Mouse (Mus musculus) heart, postnatal 36 days (tissue): ENCODE results near the gene Tha1. TPM values are rescaled to one million over a fixed set of nuclear protein-coding genes. Genes with fewer than 3 reads are reported as not detected.

Source experiments
- DNase-seq, 2 experiments: peaks; one replicate each; pipeline ENCODE4 v3.0.0; 2021 to 2022
- intact Hi-C: fragments of 180-260 bp; cut with DNase I; formaldehyde crosslinking; loops from one replicate; pipeline ENCODE4 v1.15.1; 2025
- total RNA-seq, 2 experiments: library from RNA; stranded (reverse); gene quantifications; 2 replicates each; pipeline ENCODE4 v1.2.3; 2021

The Tha1 gene
- total RNA-seq, 2 experiments from 2014 or later, result 6.9 to 8.2 TPM

DNA sequence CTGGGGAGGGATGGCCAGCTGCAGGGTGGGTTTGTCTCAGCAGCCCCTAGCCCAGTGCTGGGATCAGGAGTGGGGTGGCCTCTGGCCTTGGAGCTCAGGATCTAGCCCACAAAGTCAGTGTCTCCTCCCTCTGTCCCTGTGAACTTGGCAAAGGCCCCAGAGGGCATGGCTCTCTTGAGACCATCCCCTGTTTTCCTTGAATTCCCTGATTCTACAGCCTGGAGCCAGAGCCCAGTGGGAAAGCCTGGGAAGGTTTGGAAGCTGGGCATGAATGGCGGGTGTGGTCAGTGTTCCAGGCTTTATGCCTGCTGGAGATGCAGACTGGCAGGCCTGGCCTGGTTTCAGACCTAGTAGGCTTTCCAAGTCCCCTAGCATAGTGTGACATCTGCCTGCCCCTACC lies 8.9 kb upstream of the Tha1 start:
- no peak for DNase-seq
- intact Hi-C loops, result no loop called here

DNA sequence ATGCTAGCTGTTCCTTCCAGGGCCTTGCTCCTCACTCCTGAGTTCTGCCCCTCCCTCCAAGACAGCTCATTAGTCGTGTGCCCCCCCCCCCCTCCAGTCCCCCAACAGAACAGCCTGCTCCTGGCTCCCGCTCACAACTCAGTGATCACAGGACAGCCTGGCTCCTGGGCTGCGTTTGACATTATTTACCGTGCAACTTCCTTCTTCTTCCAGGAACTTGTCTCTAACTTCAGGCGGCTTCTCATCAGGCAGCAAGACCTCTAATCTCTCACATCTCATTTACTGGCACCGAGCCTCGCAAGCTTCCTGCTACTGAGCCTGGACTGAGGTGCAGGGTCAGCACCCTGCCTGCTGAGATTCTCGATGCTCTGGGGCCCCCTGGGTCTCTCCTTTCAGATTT lies 8.5 kb upstream of the Tha1 start:
- peak in 1 of 2 experiments; percentile 40 for DNase-seq
- intact Hi-C loops, result no loop called here

DNA sequence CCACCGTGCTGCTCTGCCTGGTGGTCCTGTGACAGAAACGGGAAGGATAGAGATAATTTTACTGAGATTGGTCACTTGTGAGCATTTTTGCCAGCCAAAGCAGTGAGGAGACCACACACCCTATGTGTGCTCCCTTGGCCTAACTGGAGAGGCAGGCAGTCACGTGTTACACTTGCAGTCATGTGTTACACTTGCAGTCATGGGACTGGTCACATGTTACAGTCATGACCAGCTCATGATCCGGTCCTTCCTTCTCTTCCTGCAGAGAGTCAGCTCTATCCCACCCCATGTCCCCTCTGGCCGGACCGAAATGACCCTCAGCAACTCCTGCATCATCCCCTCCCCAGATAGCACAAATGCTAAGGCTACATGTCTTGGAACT lies 7.7 kb upstream of the Tha1 start:
- no peak for DNase-seq
- intact Hi-C loops, result no loop called here

DNA sequence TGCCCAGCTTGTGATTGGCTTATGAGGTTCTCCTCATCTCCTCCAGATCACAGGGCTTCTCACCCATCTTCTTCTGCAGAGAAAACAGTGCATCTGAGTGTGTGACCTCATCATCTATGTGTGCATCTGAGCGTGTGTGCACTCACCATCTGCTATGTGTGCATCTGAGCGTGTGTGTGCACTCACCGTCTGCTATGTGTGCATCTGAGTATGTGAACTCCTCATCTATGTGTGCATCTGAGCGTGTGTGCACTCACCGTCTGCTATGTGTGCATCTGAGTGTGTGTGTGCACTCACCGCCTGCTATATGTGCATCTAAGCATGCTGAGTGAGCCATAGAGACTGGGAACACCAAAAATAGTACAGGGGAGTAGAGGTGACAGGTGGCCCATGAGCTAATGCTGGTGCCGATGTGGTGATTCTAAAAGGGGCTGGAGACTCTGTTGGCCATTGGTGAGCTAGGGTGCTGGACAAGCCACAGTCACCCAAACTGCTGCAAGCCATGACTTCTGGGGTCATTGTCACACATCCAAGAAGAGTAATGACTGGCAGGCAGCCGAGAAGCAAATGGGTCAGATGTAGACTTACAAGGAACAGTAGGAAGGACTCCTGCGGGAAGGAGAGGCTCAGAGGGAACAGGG lies 7.2 kb upstream of the Tha1 start:
- intact Hi-C loops, result no loop called here
- DNase-seq, result no peak

DNA sequence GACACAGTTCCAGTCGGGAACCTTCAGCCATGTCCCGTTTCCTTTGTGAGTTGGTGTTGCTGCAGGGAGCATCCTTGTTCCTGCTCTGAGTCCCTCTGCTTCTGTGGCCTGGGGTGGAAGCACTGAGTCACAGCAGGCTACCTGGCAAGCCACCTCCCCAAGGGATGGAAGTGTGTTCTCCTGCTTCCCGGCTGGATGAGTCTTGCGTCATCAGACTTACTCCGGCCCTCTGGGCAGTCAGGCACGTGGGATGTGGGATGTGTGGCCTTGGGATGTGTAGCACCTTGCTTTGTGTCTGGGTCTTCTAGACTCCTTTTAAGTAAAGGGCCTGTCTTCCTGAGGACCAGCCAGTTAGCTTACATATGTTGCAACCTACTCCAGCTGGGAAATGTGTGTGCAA lies 6.4 kb upstream of the Tha1 start:
- intact Hi-C loops, result no loop called here
- DNase-seq, result no peak

DNA sequence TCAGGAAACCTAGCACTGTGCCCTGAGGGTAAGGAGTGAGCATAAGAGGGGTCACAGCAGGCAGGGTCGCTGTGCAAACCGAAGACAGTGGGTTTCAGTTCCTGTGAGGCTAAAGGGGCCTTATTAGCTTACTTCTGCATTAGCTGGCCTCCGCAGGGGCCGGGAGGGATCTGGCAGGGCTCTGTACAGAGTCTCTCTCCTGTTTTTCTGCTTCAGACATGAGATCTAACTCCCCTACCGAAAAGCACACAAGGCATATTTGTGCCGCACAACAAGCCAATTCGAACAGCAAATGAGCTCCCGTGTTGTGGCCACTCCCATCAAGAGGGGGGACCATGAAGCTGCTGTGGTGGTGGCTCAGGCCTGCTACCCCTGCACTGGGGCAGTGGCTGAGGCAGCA lies 5.6 kb upstream of the Tha1 start:
- intact Hi-C loops, result no loop called here

DNA sequence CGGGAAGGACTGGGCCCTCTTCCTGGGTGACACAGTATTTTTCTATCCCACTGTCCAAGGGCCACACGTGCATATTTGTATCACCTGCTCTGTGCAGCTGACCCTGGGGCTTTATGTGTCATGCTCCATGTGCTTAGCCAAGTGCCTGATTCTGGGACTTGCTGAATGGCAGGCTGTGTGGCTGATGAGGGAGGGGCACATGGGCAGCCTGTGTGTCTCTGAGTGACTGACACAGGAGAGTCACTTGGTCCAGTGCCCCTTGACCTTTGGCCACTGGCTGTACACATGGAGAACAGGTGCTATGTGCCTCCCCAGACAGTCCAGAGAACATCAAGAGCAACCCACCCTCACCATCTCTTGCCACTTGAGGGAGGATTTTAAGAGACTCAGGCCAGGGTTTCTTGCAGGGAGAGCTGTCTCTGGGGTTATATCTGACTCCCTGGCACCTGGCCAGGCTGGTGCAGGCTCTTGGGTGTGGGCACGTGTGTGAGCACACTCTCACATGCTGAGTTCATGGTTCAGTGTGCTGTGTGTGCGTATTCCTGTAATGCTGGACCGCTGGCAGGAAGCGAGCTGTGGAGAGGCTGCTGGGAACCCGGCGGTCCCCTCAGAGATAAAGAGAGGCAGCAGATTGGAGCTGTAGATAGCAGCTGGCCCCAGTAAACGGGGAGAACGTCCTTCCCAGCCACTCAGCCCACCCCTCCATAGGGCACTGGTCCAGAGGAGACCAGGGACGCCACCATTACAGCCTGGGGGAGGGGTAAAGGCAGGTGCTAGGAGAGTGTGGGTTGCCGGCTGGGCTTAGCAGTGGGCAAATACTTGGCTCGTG lies 4.8 kb upstream of the Tha1 start:
- DNase-seq, result no peak
- intact Hi-C loops, result no loop called here

More for the DNA sequence above, 5.6 kb upstream of the Tha1 start:
- no peak for DNase-seq

DNA sequence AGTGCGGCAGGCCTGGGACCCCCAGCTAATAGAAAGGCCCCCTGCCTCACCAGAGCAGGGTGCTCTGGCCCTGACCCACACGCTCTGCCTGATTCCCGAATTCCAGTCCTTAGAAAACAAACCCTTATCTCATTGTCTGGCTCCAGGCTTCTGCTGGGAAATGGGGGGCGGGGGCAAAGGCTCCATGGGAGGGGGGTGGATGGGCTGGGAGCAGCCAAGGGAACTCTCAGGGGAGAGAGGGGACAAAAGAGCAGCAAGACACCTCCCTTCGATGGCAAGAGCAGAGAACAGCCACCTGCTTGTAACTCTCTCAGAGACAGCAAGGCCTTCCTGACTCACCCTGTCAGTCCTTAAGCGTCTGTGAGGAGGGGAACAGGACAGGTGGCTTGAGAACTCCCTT lies 2.4 kb upstream of the Tha1 start:
- intact Hi-C loops, result no loop called here
- DNase-seq, result no peak

DNA sequence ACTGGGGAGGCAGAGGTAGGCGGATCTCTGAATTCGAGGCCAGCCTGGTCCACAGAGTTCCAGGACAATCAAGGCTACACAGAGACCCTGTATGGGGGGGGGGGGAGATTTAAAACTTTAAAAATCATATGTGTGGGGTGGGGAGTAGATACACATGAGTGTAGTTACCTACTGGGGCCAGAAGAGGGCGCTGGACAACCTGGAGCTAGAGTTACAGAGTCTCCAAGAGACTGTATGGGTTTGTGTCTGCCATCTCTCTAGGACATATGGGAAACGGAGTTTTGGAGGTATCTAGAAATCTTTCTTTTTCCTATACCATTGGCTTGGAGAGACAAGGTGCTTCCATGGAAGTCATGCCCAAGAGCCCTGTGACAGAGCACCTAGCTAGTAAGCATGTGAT lies 1.1 kb upstream of the Tha1 start:
- DNase-seq, result no peak
- intact Hi-C loops, result loop anchor here (5.0 kb wide), 1 partner anchor 343 kb away; no protein-coding TSS in a partner anchor

DNA sequence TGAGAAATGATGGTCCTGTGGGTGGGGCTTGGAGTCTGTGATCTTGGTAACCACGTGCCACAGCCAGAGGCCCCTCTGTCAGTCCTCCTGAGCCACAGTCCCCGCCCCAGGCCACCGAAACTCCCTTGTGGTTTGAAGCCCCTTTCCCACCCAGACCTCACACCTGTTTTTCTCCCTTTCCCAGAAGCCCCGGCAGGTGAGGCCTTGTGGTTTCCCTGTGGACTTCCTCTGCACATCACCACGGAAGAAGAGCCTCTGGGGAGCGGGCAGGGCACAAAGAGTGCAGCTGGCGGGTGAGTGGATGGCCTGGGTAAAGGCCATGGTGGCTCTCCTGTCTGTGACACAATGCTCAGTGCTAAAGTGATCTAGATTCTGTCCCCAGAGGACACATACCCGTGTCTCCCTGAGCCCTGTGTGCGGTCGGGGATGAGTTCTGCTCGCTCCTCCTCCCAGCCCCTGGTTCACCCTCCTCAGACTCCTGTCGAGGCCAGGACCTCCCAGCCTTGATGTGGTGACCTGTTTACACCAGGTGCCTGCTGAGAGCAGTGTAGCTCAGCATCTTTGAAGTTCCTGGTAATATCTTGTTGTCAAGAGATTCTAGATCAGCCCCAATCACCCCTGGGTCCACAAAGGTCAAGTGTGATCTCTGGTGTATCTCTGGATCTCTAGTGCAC lies 1.2 kb downstream of the Tha1 start:
- intact Hi-C loops, result loop anchor here (2.0 to 5.0 kb wide), 2 partner anchors 97 to 345 kb away; no protein-coding TSS in a partner anchor
- DNase-seq, result no peak

DNA sequence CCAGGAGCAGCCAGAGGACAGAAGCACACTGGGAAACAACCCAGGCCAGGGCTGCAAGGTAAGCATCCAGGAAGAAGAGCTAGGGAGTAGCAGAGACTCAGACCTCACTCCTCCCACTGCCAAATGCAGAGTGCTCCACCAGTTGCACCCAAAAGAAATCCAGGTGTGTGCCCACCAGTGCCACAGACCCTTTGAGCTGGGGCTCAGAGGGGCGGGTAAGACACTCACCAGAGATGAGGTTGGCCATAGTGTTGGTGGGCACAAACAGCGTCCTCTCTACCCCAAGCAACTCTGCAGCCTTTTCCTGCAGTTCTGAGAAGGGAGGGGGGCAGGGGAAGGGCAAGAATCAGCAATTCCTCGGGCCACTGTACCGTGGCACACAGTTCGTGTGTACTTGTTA lies 1.9 kb downstream of the Tha1 start:
- intact Hi-C loops, result loop anchor here (2.0 to 5.0 kb wide), 2 partner anchors 97 to 346 kb away; no protein-coding TSS in a partner anchor
- DNase-seq, result no peak

DNA sequence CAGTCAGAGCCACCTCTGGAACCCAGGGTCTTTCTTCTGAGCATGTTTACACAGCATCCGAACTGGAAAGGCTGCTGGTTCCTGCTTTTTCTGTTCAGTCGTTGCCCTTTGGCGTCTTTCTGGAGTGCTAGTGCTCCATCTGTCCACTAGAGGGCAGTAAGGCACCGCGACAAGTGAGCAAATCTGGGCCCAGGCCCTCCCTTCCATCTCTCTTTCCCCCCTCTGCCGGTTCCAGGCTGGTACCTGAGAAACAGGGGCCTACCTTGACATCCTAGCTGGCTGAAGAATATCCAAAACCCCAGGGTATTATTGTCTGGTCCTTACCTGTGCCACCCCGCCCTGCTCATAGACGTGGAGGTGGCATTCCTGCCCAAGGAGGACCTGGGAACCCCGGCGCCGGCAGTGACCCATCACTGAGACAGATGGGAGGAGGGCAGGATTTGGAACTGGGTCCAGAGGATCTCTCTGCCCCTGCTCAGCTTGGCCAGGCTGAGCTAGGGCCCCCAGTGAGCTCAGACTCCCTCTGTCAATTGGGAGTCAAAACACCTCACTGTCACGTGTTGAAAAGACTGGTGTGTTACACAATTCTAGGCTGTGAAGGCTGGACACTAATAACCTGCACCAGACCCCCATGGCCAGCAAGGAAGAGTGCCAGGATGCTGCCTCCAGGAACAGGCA lies 2.5 kb downstream of the Tha1 start:
- peak; percentile 71 to 79 for DNase-seq
- intact Hi-C loops, result loop anchor here (1.0 to 5.0 kb wide), 5 partner anchors 41 to 346 kb away; no protein-coding TSS in a partner anchor

DNA sequence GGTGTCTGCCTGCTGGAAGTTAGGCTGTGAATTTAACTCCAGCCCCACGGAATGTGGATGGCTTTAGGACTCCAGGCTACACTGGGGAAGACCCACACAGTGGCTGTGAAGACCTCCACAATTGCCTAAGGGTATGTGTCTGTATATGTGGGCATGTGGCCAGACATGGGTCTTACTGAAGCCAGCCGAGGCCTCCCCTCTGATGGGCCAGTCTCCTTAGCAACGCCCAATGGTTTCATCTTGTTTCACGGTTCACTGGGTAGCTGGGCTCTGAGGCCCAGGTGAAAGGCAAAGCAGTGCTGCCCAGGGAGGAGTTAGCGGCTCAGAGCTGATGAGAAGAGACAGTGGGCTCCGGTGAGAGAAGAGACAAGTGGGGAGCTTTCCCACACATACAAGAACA lies 7.3 kb downstream of the Tha1 start:
- intact Hi-C loops, result no loop called here
- no peak for DNase-seq

DNA sequence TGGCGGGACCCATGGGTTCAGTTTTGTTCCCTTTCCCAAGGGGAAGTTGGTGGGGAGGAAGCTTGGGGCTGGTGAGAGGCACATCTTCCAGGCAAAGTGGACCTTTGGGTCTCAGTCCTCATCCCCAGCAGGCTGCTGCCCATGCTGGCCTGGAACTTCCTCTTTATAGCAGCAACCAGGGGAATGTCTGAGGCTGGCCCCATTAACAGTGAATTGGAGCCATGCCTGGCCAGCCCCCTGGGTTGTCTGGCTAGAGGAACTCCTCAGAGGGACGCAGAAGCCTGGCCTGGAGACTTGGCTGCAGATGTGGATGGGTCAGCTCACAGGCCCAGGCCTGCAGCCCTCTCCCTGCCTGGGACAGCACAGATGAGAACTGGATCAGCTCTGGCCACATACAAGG lies 8.5 kb downstream of the Tha1 start:
- no peak for DNase-seq
- intact Hi-C loops, result no loop called here

DNA sequence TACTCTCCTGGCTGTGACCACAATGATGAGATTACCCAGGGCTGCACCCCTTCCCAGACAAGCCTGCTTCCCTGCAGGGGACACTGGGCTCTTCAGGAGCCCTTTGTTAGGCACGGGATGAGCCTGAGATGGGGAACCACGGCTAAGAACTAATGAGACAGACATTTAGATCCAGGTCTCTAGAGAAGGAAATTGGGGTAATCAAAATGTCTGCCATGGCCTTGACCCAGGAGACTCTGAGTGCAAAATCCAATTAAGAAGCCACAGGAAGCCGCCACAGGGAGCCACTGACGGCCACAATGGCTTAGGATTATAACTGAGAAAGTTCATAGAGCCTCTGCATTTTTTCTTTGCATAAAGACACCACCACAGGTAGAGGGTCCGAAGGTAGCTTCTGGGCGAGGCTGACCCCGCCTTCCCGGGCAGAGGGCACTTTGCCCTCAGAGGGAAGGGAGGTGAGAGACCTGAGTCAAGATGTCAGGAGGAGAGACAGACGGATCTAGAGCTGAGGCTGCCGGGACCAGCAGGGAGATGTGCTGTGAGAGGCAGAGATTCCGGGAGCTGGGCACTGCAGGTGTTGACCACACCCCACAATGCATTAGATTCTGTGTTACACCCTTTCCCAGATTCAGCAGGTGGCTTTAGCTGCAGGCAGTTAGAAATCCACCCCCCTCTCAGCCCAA lies 10.0 kb downstream of the Tha1 start:
- intact Hi-C loops, result no loop called here

DNA sequence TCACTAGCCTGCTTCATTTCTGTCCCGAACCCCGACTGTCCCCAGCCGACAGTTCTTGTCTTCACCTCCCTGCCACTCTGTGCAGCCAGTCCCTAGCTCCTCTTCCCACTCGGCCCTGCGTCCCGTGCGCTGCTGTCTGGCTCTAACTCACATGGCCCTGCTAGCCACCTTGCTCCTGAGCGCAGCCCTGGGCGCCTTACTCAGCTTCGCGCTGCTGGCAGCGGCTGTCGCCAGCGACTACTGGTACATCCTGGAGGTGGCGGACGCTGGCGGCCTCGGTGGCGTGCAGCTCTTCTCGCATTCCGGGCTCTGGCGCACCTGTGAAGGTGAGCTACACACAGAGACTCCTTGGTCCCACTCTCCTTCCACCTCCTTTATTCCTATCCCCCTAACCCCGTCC lies 12.7 kb downstream of the Tha1 start, which contains the start of gene Tmem235:
Gene Tmem235, plus strand, starts transcription at position 152 of the 400 bp plus-strand sequence.
- no peak for DNase-seq
- intact Hi-C loops, result no loop called here

More for the DNA sequence above, 10.0 kb downstream of the Tha1 start:
- DNase-seq, result no peak

DNA sequence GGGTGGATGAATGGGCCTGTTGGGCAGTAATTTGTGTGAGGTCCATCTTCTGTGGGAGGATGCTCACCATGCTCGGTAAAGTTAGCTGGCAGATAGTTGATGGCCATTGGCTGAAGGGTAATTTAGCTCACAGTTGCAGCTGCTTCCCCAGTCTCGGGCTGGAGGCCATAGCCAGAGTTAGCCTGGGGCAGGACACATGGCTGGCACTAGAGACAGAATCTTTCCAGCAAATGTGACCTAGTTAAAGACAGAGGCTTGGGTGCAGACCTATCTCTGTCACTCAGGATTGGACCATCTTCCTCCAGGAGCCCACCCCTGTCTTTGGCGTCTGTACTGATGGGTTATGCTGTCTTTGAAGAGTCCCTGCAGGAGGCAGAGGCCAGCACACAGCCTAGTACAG lies 14.9 kb downstream of the Tha1 start:
- intact Hi-C loops, result no loop called here
- DNase-seq, result no peak

DNA sequence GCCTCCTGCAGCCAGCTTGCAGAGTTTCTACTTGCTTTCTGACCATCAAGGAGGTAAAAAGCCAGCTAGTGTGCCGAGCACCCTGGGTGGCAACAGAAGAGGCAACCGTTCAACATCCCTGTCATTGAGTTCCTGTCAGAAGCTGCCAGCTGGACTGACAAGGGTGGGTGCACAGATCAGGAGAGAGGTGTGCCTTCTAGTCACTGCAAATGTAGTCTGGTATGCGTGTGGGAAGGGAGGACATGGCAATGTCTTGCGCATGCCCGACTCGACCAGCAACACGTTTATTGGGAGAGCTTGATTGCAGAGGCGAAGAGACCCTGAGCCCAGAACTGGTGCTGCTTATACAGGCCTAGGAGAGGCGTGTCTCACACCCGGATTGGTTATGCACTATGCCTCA lies 15.8 kb downstream of the Tha1 start:
- intact Hi-C loops, result no loop called here
- no peak for DNase-seq

DNA sequence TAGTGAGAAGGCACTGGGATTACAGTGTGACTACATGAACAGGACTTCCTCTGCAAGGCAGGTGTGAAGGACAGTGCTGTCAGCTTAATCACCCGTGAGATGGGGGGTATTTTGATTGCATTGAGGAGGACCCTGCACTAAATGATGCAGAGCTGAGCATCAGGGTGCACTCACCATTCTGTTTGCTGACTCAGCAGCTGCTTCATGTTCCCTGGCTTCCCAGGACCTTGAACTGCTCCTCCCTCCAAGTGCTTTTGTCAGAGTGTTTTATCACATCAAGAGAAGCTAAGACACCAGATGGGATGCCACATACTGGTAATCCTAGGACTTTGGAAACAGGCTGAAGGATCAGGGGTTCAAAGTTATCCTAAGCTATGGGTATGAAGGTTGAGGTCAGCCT lies 17.3 kb downstream of the Tha1 start:
- no peak for DNase-seq
- intact Hi-C loops, result no loop called here

DNA sequence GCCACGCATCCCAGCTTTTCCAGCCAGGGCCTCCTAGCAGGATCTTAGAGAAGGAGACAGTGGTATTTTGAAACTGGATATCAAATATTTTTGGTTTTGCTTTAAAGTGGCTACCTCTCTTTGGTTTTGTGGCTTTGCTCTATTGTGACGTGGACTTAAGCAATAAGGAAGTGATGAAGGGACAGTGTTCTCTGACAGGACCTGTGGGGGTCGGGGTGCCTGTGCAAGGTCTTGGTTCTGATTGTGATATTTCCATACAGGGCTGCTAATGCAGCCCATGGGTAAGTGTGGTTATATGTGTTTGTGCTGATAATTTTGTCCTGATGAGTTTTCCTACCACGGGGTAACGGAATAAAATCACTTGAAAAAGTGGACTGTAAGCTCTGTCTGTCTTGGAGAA lies 17.9 kb downstream of the Tha1 start:
- no peak for DNase-seq
- intact Hi-C loops, result no loop called here
